Mouse (Mus musculus) embryonic facial prominence, embryonic 12.5 days (tissue): ENCODE measurements around the gene Large2. TPM values are rescaled to one million over a fixed set of nuclear protein-coding genes. Genes with fewer than 3 reads are reported as not detected.

Source experiments
- ATAC-seq: fragments of 200-750 bp; cut with Nextera tagmentation; 2 replicates; pipeline ENCODE4 v1.8.0; 2017; ENCODE audit not compliant: insufficient number of reproducible peaks, insufficient read depth, low FRiP score, low TSS enrichment
- H3K27ac ChIP-seq: fragments of 300-500 bp; sonication (generic); 2 replicates; pipeline ENCODE4 v1.5.1; 2016; ENCODE audit warnings: mild to moderate bottlenecking
- H3K27me3 ChIP-seq: fragments of 300-500 bp; sonication (generic); 2 replicates; pipeline ENCODE4 v1.6.1; 2016; ENCODE audit warnings: mild to moderate bottlenecking, moderate library complexity
- H3K36me3 ChIP-seq: fragments of 300-500 bp; sonication (generic); 2 replicates; pipeline ENCODE4 v1.6.1; 2016; ENCODE audit warnings: mild to moderate bottlenecking
- H3K4me1 ChIP-seq: fragments of 300-500 bp; sonication (generic); 2 replicates; pipeline ENCODE4 v1.6.1; 2016
- H3K4me2 ChIP-seq: fragments of 300-500 bp; sonication (generic); replicated peaks from 2 replicates; pipeline ENCODE4 v1.6.1; 2016; ENCODE audit warnings: mild to moderate bottlenecking, moderate library complexity
- H3K4me3 ChIP-seq: fragments of 300-500 bp; sonication (generic); 2 replicates; pipeline ENCODE4 v1.5.1; 2016; ENCODE audit warnings: mild to moderate bottlenecking
- H3K9ac ChIP-seq: fragments of 300-500 bp; sonication (generic); 2 replicates; pipeline ENCODE4 v1.6.1; 2016; ENCODE audit warnings: mild to moderate bottlenecking, moderate library complexity
- H3K9me3 ChIP-seq: fragments of 300-500 bp; sonication (generic); 2 replicates; pipeline ENCODE4 v1.6.1; 2016; ENCODE audit warnings: mild to moderate bottlenecking, moderate library complexity
- WGBS: fragments of 180-500 bp; shearing (Covaris S2); methylation state at CpG from one replicate; pipeline ENCODE4 v1.1.7; 2016; 5-methylcytosine and 5-hydroxymethylcytosine counted together
- polyA plus RNA-seq: library from polyadenylated mRNA; unstranded; fragments of >200 nt; fragmentation: Nextera tagmentation; extraction: Ambion mirVana; gene quantifications from 2 replicates; pipeline ENCODE4 v1.2.1, GENCODE M21; 2016

Large2 gene
- polyA plus RNA-seq, 1 experiment from 2014 or later, result 10.5 TPM

- 70% methylated on average over 6 of the region's 6 CpGs for WGBS
- Histone ChIP-seq H3K27me3 (no peaks in the 10 kb centered on the region), H3K9me3 (no peaks in the 10 kb centered on the region), H3K4me3 (no peak overlapping the region), H3K4me1 (peaks cover 9% of the 10 kb centered on the region), H3K36me3 (peaks cover 77% of the 10 kb centered on the region), H3K9ac (no peak overlapping the region), H3K4me2 (no peak overlapping the region), H3K27ac (no peak overlapping the region)
- no peak for ATAC-seq
These were observed 5.9 kb upstream of the Large2 start for GRCm38 (mm10) chr2:92380495-92381050.

DNA sequence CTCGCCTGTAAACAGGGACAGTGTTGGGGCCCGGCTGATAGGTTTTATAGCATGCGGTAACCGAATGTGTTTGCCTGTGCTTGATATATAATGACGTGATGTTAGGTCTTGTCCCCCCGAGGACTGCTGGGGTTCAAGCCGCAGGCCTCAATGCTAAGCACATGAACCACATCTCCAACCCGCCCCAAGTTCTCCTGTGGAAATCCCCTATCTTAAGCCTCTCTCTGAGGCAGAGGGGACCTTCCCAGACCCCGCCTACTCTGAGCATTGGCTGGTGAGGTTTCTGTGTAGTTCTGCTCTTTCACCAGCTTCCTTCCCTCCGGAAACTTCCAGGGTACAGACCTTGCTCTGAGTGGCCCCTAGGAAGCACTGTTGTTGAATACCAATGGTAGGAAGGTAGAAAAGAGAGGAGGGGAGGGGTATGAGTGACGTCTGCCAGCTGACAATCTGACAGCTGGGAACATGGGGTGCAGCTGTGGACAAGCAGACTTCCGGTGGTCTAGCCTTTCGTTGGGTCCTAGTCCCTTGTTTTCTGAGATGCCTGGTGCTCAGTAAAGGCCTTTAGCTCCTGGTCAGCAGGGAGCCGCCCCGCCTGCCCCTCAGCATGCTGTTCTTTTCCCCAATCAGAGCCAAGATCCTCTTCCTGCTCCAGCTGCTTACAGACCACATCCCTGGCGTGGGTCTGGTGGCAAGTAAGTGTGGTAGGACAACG lies 5.3 kb upstream of the Large2 start:
- WGBS, result 79% methylated on average over 17 of the region's 17 CpGs
- no peak overlapping the region for H3K4me3 ChIP-seq
- ATAC-seq, result no peak
- no peak overlapping the region for H3K4me2 ChIP-seq
- H3K9me3 ChIP-seq, result no peaks in the 10 kb centered on the region
- peaks cover 9% of the 10 kb centered on the region for H3K4me1 ChIP-seq
- H3K9ac ChIP-seq, result no peak overlapping the region
- H3K27me3 ChIP-seq, result no peaks in the 10 kb centered on the region
- peaks cover 71% of the 10 kb centered on the region for H3K36me3 ChIP-seq
- no peak overlapping the region for H3K27ac ChIP-seq

GRCm38 (mm10) chr2:92377320-92377719 lies 2.7 kb upstream of the Large2 start:
- Histone ChIP-seq H3K9ac (no peak overlapping the region), H3K4me1 (peaks cover 15% of the 10 kb centered on the region), H3K27me3 (peaks cover under 1% of the 10 kb centered on the region), H3K36me3 (peaks cover 46% of the 10 kb centered on the region), H3K4me3 (no peak overlapping the region), H3K9me3 (no peaks in the 10 kb centered on the region), H3K4me2 (no peak overlapping the region), H3K27ac (no peak overlapping the region)
- WGBS, result 90% methylated on average over 7 of the region's 7 CpGs
- no peak for ATAC-seq

DNA sequence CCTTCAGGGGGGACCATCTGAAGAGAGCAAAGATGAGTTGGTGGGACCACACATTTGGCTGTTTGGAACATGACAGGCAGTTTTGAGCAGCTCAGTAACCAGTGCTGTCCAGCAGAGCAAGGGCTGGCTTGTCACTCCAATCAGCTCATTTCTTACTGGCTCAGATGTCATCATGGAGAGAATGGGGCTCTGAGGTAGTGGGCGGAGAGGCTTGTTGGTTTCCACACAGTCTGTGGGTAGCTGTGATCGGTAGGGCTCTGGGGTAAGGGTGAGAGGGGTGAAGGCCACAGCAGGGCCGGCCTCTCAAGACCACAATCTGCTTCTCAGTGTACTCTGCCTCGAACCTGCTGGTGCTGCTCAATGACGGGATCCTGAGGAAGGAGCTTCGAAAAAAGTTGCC lies 1.6 kb upstream of the Large2 start:
- 90% methylated on average over 6 of the region's 6 CpGs for WGBS
- H3K9ac ChIP-seq, result peak overlapping the region; percentile 73; the same call in 1 of the 2 replicates
- H3K27ac ChIP-seq, result no peak overlapping the region
- peaks cover 36% of the 10 kb centered on the region for H3K36me3 ChIP-seq
- H3K9me3 ChIP-seq, result no peaks in the 10 kb centered on the region
- ATAC-seq, result no peak
- peaks cover 25% of the 10 kb centered on the region for H3K4me1 ChIP-seq
- H3K4me3 ChIP-seq, result peak overlapping the region; percentile 71
- peak overlapping the region; percentile 90 for H3K4me2 ChIP-seq
- peaks cover 11% of the 10 kb centered on the region for H3K27me3 ChIP-seq

DNA sequence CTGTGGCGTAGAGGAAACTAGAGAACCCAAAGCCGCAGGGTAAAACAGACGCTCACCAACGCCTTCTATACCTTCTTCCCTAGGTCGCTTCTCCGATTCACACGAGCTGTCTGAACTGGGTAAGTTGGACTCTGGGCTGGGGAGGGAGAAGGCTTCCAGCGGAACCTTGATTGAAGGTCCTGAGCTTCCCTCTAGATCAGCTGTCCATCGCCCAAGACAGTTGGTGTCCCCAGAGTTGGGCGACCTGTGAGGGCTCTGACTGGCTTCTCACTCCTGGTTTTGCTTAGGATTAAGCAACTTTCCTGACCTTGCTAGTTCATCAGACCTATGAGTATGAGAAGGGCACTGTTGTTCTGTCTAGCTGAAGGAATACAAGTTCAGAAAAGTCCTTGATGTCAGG lies 1.1 kb upstream of the Large2 start:
- peaks cover 29% of the 10 kb centered on the region for H3K4me1 ChIP-seq
- H3K9me3 ChIP-seq, result no peaks in the 10 kb centered on the region
- H3K36me3 ChIP-seq, result peaks cover 31% of the 10 kb centered on the region
- peak overlapping the region; percentile 90 for H3K4me2 ChIP-seq
- H3K27ac ChIP-seq, result no peak overlapping the region
- ATAC-seq, result no peak
- H3K9ac ChIP-seq, result peak overlapping the region; percentile 73
- peak overlapping the region; percentile 71 for H3K4me3 ChIP-seq
- peaks cover 14% of the 10 kb centered on the region for H3K27me3 ChIP-seq
- 10% methylated on average over 10 of the region's 10 CpGs for WGBS

GRCm38 (mm10) chr2:92375099-92375623 lies 492 bp upstream of the Large2 start:
- peaks cover 26% of the 10 kb centered on the region for H3K36me3 ChIP-seq
- H3K9me3 ChIP-seq, result no peaks in the 10 kb centered on the region
- WGBS, result under 1% methylated on average over 29 of the region's 29 CpGs
- peaks cover 35% of the 10 kb centered on the region for H3K4me1 ChIP-seq
- peak overlapping the region; percentile 88 for H3K27ac ChIP-seq
- H3K4me2 ChIP-seq, result peak overlapping the region; percentile 90
- ATAC-seq, result peak; percentile 93
- H3K4me3 ChIP-seq, result peak overlapping the region; percentile 71
- peaks cover 21% of the 10 kb centered on the region for H3K27me3 ChIP-seq
- H3K9ac ChIP-seq, result peak overlapping the region; percentile 73

DNA sequence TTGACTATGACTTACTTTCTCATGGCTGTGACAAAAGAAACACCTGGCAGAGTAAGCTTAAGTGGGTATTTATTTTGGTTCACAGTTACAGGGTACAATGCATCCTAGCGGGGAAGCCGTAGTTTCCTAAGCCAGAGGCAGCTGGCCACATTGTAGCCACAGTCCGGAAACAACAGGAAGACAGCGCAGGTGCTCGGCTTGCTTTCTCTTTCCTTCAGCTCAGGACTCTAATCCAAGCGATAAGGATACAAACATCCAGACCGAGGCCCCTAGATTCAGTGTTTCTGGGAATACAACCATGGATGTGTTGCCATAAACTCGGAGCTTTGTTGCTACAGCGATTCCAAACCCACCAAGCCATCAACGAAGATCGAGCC lies 1.2 kb downstream of the Large2 start:
- no peak for ATAC-seq
- 0 out of 2 replicates have a peak overlapping the region, but pooled peaks have one; percentile 71 for H3K4me3 ChIP-seq
- peak overlapping the region; percentile 60; the same call in 1 of the 2 replicates for H3K27ac ChIP-seq
- WGBS, result 78% methylated on average over 11 of the region's 11 CpGs
- H3K4me1 ChIP-seq, result peaks cover 39% of the 10 kb centered on the region
- H3K9ac ChIP-seq, result no peak overlapping the region
- peaks cover 33% of the 10 kb centered on the region for H3K27me3 ChIP-seq
- H3K9me3 ChIP-seq, result no peaks in the 10 kb centered on the region
- peaks cover 9% of the 10 kb centered on the region; the same call in 1 of the 2 replicates for H3K36me3 ChIP-seq
- no peak overlapping the region for H3K4me2 ChIP-seq

GRCm38 (mm10) chr2:92372767-92373436 lies 1.8 kb downstream of the Large2 start:
- H3K4me3 ChIP-seq, result no peak overlapping the region
- H3K9me3 ChIP-seq, result no peaks in the 10 kb centered on the region
- peak overlapping the region; percentile 60; the same call in 1 of the 2 replicates for H3K27ac ChIP-seq
- H3K9ac ChIP-seq, result no peak overlapping the region
- no peak overlapping the region for H3K4me2 ChIP-seq
- H3K4me1 ChIP-seq, result peaks cover 39% of the 10 kb centered on the region
- H3K27me3 ChIP-seq, result peaks cover 33% of the 10 kb centered on the region
- 0 out of 2 replicates have a peak, but pooled peaks cover 4% of the 10 kb centered on the region for H3K36me3 ChIP-seq
- ATAC-seq, result no peak
- WGBS, result 41% methylated on average over 9 of the region's 9 CpGs

DNA sequence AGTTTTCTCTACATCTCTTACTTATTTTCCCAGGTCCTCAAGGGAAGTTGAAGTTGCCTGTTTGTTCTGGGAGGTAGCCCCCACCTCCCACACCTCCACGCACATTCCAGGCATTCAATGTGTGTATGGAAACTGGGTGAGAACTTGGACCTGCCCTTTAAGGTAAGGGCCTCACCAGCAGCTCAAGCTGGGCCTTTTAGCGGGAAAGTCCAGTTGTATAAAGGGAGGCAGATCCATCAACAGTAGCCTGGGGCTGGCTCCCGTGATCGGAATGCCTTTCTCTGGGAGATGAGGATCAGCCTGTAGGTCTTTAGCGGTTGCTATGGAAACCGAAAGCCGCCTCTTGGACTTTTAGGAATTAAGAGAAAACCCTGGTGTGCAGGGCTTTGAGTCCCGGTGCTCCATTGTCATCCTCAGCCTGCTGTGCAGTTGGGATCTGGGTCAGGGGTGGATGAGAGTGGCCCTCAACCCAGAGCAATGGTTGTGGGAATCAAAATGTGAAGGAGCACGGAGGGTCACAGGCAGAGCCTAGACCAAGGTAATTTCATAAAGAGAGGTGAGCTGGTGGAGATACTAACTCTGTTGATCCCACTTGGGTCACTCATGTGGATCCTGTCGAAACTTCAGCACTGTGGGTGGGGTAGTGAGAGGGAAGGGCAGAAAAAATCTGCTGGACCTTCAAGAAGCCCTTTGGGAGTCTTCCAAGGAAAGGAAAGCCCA lies 2.5 kb downstream of the Large2 start:
- no peaks in the 10 kb centered on the region for H3K9me3 ChIP-seq
- H3K4me2 ChIP-seq, result no peak overlapping the region
- WGBS, result 11% methylated on average over 10 of the region's 10 CpGs
- no peaks in the 10 kb centered on the region for H3K36me3 ChIP-seq
- H3K4me3 ChIP-seq, result no peak overlapping the region
- peaks cover 33% of the 10 kb centered on the region for H3K27me3 ChIP-seq
- ATAC-seq, result no peak
- H3K9ac ChIP-seq, result no peak overlapping the region
- H3K27ac ChIP-seq, result peak overlapping the region; percentile 12; the same call in 1 of the 2 replicates
- H3K4me1 ChIP-seq, result peaks cover 39% of the 10 kb centered on the region

DNA sequence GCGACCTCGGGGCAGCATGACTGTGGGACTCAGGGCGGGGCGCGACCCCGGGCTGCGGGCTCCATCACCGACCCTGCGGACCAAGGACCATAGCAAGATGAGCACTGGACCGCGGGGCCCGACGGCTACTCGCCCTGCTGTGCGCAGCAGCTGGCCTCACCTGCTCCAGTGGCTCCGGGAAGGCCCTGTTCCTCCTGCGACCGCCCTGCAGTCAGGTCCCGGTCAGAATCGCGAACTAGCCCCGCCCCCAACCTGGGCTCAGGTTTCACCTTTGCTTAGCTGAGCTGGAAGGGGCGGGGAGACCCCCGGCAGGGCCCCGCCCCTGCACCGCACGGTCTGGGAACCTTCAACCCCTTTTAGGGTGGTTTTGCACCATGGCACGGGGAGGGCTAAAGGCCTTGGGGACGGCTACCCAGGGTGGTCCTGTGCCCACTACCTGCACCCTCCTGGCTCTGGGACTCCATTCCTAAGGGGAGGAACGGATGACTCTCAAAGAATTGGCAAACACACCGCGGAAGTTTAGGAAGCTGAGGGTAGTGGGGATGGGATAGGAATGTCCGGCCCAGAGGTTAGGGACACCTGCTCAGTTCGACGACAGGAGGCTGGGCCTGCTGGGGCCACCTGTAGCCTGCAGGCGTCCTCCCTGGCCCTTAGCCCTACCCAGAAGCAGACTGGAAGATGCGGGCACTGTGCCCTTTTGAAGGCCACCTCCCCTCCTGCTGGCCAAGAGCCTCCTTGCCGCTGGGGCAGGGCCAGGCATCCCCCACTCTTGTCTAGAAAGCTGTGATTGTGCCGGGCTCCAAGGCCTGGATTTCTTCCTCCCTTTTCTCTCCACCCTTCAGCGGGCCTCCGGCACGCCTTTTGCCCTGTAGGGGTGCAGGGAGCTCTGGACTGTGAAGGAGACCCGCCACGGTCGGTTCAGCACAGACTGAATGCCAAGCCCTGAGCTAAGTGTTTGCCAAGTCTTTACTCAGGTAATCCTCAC lies 3.6 kb downstream of the Large2 start:
- peaks cover 35% of the 10 kb centered on the region for H3K4me1 ChIP-seq
- no peak for ATAC-seq

More for the DNA sequence above, 3.6 kb downstream of the Large2 start:
- Histone ChIP-seq H3K27me3 (peaks cover 33% of the 10 kb centered on the region), H3K4me3 (peak overlapping the region; percentile 43), H3K27ac (peak overlapping the region; percentile 37; the same call in 1 of the 2 replicates), H3K4me2 (peak overlapping the region; percentile 90), H3K9ac (peak overlapping the region; percentile 52; the same call in 1 of the 2 replicates), H3K9me3 (no peaks in the 10 kb centered on the region), H3K36me3 (peaks cover 7% of the 10 kb centered on the region; the same call in 1 of the 2 replicates)
- WGBS, result 2% methylated on average over 45 of the region's 45 CpGs
